Mouse (Mus musculus): ENCODE measurements around the gene Lmf2.

Lmf2 gene

DNA sequence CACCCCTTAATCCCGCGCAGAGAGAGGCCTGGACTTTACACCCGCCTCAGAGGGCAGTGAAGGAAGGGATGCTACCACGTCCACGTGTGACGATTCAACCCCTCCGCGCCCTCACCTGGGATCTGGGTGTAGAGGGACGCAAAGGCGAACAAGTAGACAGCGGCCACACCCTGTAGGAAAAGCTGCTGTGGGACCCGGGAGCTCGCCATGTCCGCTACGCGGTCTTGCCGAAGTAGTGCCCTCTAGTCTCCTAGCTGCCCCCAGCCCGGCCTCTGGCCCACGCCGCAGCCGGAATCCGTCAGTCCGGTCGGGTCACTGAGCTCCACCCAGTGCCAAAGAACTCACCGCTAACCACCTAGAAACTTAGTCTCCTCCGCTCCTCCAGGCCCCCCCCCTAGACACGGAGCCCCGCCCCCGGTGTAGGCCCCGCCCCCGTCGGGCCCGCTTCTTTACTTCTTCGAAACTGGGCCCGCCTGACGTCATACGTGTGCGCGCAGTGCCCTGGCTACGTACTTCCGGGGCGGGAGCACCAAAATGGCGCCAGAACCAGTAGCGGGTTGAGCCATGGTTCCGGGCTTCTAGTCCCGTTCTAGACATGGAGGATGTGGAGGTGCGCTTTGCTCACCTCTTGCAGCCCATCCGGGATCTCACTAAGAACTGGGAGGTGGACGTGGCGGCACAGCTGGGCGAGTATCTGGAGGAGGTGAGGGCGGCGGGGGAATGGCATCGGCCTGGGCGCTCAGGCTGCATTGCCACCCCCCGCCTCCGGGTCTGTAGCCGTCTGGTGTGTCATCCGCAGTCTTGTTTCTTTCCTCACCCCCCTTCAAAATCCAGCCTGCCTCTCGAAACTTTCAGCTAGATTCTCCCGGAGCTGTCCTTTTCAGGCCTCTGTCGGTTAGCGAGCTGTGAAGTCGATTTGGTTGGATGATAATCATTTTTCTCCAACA, at the start of gene Lmf2, which contains the start of gene Ncaph2:
Gene Lmf2, minus strand, starts transcription at position 419 of the 947 bp plus-strand sequence.
Gene Ncaph2, plus strand, starts transcription at position 479 of the 947 bp plus-strand sequence.
- peak; percentile 99 for DNase-seq (ENCODE audit: extremely low spot score, low spot score)

GRCm38 (mm10) chr15:89404831-89405623, 49.6 kb upstream of the Lmf2 start:
- no peak for DNase-seq (ENCODE audit: extremely low spot score, low spot score)

DNA sequence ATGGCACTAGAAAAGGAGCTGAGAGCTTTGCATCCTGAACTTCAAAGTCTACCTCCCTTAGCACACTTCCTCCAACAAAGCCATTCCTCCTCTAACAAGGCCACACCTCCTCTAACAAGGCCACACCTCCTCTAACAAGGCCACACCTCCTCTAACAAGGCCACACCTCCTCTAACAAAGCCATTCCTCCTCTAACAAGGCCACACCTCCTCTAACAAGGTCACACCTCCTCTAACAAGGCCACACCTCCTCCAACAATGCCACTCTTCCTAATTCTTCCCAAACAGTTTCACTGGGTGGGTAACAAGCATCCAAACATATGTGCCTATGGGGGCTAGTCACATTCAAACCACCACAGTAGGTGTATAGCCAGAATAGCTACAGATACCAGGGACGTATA, 47.0 kb upstream of the Lmf2 start:
- DNase-seq (ENCODE audit: extremely low spot score, low spot score), result no peak

GRCm38 (mm10) chr15:89399716-89400115, 44.3 kb upstream of the Lmf2 start:
- no peak for DNase-seq (ENCODE audit: extremely low spot score, low spot score)

DNA sequence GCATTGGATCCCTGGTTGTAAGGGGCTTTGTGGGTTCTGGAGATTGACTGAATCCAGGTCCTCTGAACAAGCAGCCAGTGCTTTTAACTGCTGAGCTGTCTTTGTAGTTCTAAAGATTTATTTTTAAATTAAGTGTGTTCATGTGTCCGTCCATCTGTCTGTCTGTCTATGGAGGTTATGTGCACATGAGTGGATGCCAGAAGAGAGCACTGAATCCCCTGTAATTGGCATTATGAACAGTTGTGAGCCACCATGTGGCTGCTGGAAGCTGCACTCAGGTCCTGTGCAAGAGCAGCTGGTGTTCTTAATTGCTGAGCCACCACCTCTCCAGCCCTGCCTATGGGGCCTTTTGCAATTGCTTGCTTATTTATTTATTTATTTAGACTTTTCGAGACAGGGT, 42.7 kb upstream of the Lmf2 start:
- DNase-seq (ENCODE audit: extremely low spot score, low spot score), result no peak

DNA sequence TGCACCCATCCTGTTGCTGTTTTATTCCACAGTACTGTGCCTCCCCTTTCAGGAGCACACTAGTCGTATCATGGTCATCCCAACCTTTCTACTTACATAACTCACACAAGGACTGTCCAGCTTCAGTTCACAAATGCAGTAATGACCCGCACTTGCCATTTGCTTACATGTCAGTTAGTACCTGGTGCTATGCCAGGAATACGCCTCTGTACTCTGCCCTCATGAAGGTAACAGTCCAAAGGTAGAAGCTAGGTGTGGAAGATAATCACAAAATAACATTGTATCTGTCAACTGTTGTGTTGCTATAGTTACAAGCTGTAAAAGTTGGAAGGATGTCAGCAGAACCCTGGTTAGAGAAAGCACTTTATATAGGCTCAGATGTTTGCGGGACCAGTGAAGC, 41.4 kb upstream of the Lmf2 start:
- DNase-seq (ENCODE audit: extremely low spot score, low spot score), result no peak

GRCm38 (mm10) chr15:89390081-89390480, 34.6 kb upstream of the Lmf2 start:
- no peak for DNase-seq (ENCODE audit: extremely low spot score, low spot score)

DNA sequence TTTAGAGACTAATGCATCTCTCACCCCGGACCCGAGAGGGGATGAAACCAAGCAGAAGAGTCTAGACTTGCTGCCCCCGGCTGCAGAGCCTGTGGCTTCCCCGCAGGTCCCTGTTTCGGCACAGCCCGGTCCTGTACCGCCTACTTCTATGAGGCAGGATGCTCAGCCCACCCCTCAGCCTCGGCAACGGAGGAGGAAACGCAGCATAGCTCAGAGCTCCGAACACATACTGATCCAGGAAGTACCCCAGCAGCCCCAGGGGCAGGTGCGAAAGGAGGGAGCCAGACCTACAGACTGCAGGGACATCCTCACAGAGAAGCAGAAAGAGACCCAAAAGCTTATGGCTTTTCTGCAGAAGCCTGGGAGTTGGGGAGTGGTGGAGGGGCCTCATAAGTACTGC, 31.7 kb upstream of the Lmf2 start:
- no peak for DNase-seq (ENCODE audit: extremely low spot score, low spot score)

GRCm38 (mm10) chr15:89384617-89385016, 29.2 kb upstream of the Lmf2 start, which contains the start of gene Klhdc7b:
Gene Klhdc7b, plus strand, starts transcription at chr15:89384917.
- no peak for DNase-seq (ENCODE audit: extremely low spot score, low spot score)

DNA sequence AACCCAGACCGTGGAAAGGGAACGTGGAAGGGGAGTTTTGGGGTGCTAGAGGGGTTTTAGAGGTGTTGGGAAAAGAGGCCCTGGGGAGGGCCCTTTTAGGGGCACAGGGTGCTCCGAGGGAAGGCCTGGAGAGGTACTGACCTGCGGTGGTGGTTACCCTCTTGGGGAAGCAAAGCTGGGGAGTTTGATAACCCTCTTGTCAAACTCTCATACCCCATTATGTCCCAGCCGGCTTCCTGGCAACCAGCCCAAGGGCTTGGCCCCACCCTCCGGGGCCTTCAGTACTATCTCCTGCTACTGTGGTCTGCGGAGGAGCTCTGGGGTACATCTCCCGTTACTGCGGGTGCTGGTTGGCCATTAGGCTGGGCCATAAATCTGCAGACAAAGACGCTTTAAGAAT, 24.0 kb upstream of the Lmf2 start:
- DNase-seq (ENCODE audit: extremely low spot score, low spot score), result peak; percentile 57

- DNase-seq (ENCODE audit: extremely low spot score, low spot score), result peak; percentile 58
Measured at GRCm38 (mm10) chr15:89378831-89379401, 23.5 kb upstream of the Lmf2 start, which contains the start of gene Odf3b. Gene Odf3b, minus strand, starts transcription at chr15:89379282.

DNA sequence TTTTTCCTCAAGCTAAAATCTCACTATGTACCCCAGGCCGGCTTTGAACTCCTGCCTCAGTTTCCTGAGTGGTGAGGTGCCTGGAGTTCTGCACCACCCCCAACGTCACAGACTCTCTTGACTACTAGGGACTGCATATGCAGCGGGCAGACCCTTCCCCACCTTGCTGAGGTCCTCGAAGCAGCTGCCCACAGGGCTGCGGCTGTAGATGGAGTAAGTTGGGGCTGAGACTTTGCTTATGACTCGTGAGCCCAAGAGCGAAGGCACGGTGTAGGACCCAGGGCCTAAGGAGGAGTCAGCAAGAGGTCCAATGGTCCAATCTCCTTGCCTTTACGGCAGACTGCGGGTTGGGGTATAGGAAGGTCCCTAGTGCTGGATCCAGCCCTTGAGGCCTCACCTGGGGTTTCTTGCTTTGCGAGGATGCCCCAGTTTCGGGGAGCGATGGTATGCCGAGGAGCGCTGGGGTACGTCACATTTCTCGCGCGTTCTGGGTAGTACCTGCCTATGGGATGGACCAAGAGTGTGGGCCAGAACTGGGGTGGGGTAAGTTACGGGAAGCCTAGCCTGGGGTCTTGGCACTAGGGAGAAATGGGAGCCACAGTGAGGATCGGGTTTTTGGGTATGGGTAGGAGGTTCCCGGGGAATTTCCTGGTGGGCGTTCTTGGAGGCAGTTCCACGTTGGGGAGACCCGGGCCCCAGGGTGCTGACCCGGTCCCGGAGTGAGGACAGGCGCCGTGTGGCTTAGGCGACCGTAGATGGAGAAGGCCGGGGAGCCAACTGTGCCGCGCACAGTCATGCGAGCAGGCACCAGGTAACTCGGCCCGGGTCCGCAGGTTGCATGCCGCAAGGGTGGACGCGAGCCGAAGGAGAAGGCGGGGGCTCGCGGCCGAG, 22.7 kb upstream of the Lmf2 start:
- DNase-seq (ENCODE audit: extremely low spot score, low spot score), result peak; percentile 48

GRCm38 (mm10) chr15:89377362-89377761, 21.9 kb upstream of the Lmf2 start:
- DNase-seq (ENCODE audit: extremely low spot score, low spot score), result peak; percentile 28

- DNase-seq (ENCODE audit: extremely low spot score, low spot score), result peak; percentile 25
Measured at GRCm38 (mm10) chr15:89376957-89377356, 21.5 kb upstream of the Lmf2 start, which contains the start of gene Tymp. Gene Tymp, minus strand, starts transcription at chr15:89377039.

DNA sequence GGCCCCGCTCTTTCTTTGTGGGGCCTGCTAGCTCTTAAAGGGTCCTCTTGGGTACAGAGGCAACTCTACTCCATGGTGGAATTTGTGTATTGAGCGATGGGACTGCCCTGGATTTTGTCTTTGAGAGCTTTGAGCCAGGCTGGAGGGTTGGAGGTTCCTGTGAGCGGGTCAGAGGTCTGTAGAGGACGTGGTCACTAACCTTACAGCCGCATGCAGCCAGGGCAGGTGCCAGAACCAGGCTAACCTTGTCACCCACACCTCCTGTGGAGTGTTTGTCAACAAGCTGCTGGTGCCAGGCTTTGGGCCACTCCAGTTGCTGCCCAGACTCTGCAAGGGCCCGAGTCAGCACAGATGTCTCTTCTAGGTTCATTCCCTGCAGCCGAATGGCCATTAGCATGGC, 20.6 kb upstream of the Lmf2 start:
- DNase-seq (ENCODE audit: extremely low spot score, low spot score), result no peak

- DNase-seq (ENCODE audit: extremely low spot score, low spot score), result no peak
Measured at GRCm38 (mm10) chr15:89374801-89375534, 19.5 kb upstream of the Lmf2 start.

DNA sequence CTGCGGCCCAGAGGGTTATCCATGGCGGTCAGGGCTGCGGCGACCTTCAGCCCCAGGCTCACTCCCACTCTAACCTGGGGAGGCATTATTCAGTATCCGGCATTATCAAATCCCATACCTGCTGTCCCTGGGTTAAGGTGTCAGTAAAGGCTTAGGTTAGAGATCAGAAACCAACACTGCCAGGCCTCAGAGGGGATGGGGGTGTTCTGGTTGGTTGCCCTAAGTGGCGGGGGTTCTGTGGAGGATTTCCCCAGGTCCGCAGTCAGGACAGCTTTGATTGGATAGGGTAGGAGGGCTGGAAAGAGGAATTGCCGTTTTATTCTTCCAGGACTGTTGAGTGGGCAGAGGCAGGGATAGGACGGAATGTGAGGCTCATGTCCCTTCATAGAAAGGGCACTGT, 18.9 kb upstream of the Lmf2 start:
- no peak for DNase-seq (ENCODE audit: extremely low spot score, low spot score)

GRCm38 (mm10) chr15:89373762-89374248, 18.3 kb upstream of the Lmf2 start, which contains the start of gene Sco2:
Gene Sco2, minus strand, starts transcription at chr15:89373846.
- DNase-seq (ENCODE audit: extremely low spot score, low spot score), result peak; percentile 99

DNA sequence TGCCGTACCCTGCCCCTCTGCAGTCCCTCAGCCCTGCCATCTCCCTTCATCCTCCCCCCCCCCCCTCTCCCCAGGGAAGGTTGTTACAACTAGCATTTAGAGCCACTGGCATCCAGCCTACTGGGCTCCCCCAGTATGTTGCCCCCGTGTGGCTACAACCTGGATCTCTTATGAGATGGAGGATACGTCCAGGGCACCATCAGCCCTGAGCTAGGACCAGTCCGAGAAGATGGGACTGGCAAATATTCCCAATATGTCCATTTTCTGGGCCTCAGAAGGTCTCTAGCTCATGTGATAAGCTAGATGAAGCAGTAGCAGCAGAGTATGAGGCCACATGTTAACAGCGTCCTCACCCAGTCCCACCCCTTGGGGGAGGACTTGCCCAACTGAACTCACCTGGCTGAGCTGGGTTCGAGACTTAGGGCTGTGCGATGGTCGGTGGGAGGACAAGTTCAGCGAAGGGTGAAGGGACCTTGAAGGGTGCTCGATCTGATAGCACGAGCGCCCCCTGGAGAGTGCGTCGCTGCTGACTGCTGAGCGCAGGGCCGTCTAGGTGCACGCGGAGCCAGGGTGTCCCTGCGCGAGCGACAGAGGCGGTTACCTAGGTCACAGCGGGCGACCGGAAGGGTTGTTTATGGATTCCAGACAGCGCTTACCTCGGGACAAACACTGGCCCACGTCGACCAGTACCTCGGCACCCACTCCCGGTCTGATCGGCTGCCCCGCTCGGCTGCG, 17.7 kb upstream of the Lmf2 start:
- peak; percentile 78 for DNase-seq (ENCODE audit: extremely low spot score, low spot score)

Data from neural tube, embryonic 10.5 days (tissue).